Mouse (Mus musculus) E14TG2a.4 (cell line): ENCODE results near the gene Prrt1.
A peak's percentile ranks its signal among the peaks of the same experiment; 100 is the strongest.

Source experiments
- H3K27me3 ChIP-seq: 2 replicates; pipeline ENCODE4 v1.6.1; 2014; ENCODE audit warnings: low read length, control low read depth; ENCODE audit not compliant: insufficient read depth
- H3K36me3 ChIP-seq: 2 replicates; pipeline ENCODE4 v1.6.1; 2014; ENCODE audit warnings: low read length, control low read depth; ENCODE audit not compliant: insufficient read depth
- H3K4me1 ChIP-seq: replicated peaks from 2 replicates; pipeline ENCODE4 v1.6.1; 2014; ENCODE audit warnings: low read depth, low read length, control low read depth
- H3K4me3 ChIP-seq: replicated peaks from 2 replicates; pipeline ENCODE4 v1.5.1; 2014; ENCODE audit warnings: mild to moderate bottlenecking, low read length
- H3K9me3 ChIP-seq: 2 replicates; pipeline ENCODE4 v1.6.1; 2014; ENCODE audit warnings: low read length, control low read depth
- CTCF ChIP-seq: conservative IDR thresholded peaks from 2 replicates; pipeline ENCODE4 v1.5.1; 2014; ENCODE audit warnings: low read length
- NANOG ChIP-seq: IDR thresholded peaks from 2 replicates; pipeline ENCODE4 v1.6.1; 2014; ENCODE audit warnings: borderline replicate concordance, low read length, mixed read lengths
- POU5F1 ChIP-seq: IDR thresholded peaks from 2 replicates; pipeline ENCODE4 v1.6.1; 2014; ENCODE audit warnings: low read length, borderline replicate concordance

Gene Prrt1

GRCm38 (mm10) chr17:34673139-34673538 is 43.8 kb downstream of the Prrt1 start:
- no peaks in the 10 kb centered on the region for H3K36me3 ChIP-seq
- H3K4me1 ChIP-seq, result peaks cover 24% of the 10 kb centered on the region
- H3K9me3 ChIP-seq, result no peaks in the 10 kb centered on the region
- H3K27me3 ChIP-seq, result peaks cover 95% of the 10 kb centered on the region
- no peak overlapping the region for H3K4me3 ChIP-seq
- no peak for TF ChIP-seq CTCF
- TF ChIP-seq POU5F1, result no peak
- no peak for TF ChIP-seq NANOG

- Histone ChIP-seq H3K27me3 (peaks cover 98% of the 10 kb centered on the region), H3K4me3 (no peak overlapping the region)
- TF ChIP-seq CTCF, result no peak
- TF ChIP-seq POU5F1, result no peak
- TF ChIP-seq NANOG, result no peak
Observed at GRCm38 (mm10) chr17:34674524-34675204, 45.3 kb downstream of the Prrt1 start.

GRCm38 (mm10) chr17:34675205-34676092 is 46.1 kb downstream of the Prrt1 start:
- Histone ChIP-seq H3K27me3 (peaks cover 98% of the 10 kb centered on the region), H3K4me1 (peaks cover 35% of the 10 kb centered on the region), H3K4me3 (no peak overlapping the region), H3K36me3 (no peaks in the 10 kb centered on the region), H3K9me3 (no peaks in the 10 kb centered on the region)
- TF ChIP-seq POU5F1, result no peak
- TF ChIP-seq CTCF, result no peak
- TF ChIP-seq NANOG, result no peak

More at GRCm38 (mm10) chr17:34674524-34675204, 45.3 kb downstream of the Prrt1 start:
- no peaks in the 10 kb centered on the region for H3K36me3 ChIP-seq
- H3K4me1 ChIP-seq, result peaks cover 29% of the 10 kb centered on the region
- H3K9me3 ChIP-seq, result no peaks in the 10 kb centered on the region

- Histone ChIP-seq H3K27me3 (peaks cover 98% of the 10 kb centered on the region), H3K36me3 (no peaks in the 10 kb centered on the region), H3K4me3 (no peak overlapping the region), H3K9me3 (no peaks in the 10 kb centered on the region), H3K4me1 (peaks cover 38% of the 10 kb centered on the region)
- TF ChIP-seq CTCF, result no peak
- no peak for TF ChIP-seq POU5F1
- no peak for TF ChIP-seq NANOG
Observed at GRCm38 (mm10) chr17:34676093-34676460, 46.7 kb downstream of the Prrt1 start.

GRCm38 (mm10) chr17:34676671-34677070 is 47.3 kb downstream of the Prrt1 start:
- H3K4me3 ChIP-seq, result no peak overlapping the region
- peaks cover 39% of the 10 kb centered on the region for H3K4me1 ChIP-seq
- H3K9me3 ChIP-seq, result no peaks in the 10 kb centered on the region
- peaks cover 98% of the 10 kb centered on the region for H3K27me3 ChIP-seq
- TF ChIP-seq POU5F1, result no peak
- TF ChIP-seq CTCF, result no peak
- no peak for TF ChIP-seq NANOG
- no peaks in the 10 kb centered on the region for H3K36me3 ChIP-seq

- Histone ChIP-seq H3K4me1 (peaks cover 46% of the 10 kb centered on the region), H3K9me3 (no peaks in the 10 kb centered on the region), H3K36me3 (no peaks in the 10 kb centered on the region), H3K27me3 (peaks cover 97% of the 10 kb centered on the region), H3K4me3 (peak overlapping the region; percentile 71)
- TF ChIP-seq CTCF (no peak), NANOG (no peak), POU5F1 (no peak)
Observed at GRCm38 (mm10) chr17:34680191-34680590, 50.9 kb downstream of the Prrt1 start.

- H3K27me3 ChIP-seq, result peaks cover 96% of the 10 kb centered on the region
- TF ChIP-seq CTCF (no peak), POU5F1 (no peak), NANOG (no peak)
- H3K9me3 ChIP-seq, result no peaks in the 10 kb centered on the region
- no peak overlapping the region for H3K4me3 ChIP-seq
- H3K4me1 ChIP-seq, result peaks cover 46% of the 10 kb centered on the region
- H3K36me3 ChIP-seq, result no peaks in the 10 kb centered on the region
Observed at GRCm38 (mm10) chr17:34680621-34681020, 51.3 kb downstream of the Prrt1 start.

GRCm38 (mm10) chr17:34681132-34681571 is 51.8 kb downstream of the Prrt1 start:
- H3K4me1 ChIP-seq, result peaks cover 48% of the 10 kb centered on the region
- 0 out of 2 replicates have a peak overlapping the region, but pooled peaks have one; percentile 23 for H3K4me3 ChIP-seq
- H3K27me3 ChIP-seq, result peaks cover 96% of the 10 kb centered on the region
- no peak for TF ChIP-seq CTCF
- no peak for TF ChIP-seq POU5F1
- TF ChIP-seq NANOG, result no peak
- no peaks in the 10 kb centered on the region for H3K9me3 ChIP-seq
- H3K36me3 ChIP-seq, result no peaks in the 10 kb centered on the region
